Mouse (Mus musculus): ENCODE results near the gene Tgm4. TPM values are rescaled to one million over a fixed set of nuclear protein-coding genes. Genes with fewer than 3 reads are reported as not detected.

Tgm4 gene
- total RNA-seq, 2 experiments from 2014 or later, result 0.15 TPM; not detected in 1

DNA sequence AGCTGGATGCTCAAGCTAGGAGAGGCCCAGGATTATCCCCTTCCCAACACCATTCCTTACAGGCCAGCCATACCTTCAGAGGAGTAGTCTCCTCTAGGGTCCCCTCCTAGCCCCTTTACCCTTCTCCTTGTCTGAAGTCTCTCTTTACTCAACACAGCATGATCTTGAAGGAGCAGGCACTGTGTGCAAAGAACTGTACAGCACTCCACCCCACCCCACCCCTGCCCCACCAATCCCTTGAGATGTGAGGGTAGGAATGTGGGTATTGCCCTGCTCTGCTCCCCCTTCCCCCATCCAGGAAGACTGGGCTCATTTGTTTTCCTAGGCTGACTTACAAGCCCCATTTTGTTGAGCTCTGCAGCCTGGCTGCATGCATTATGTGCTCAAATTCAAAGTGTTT lies 69.8 kb downstream of the Tgm4 start:
- ATAC-seq (ENCODE audit: poor library complexity, severe bottlenecking), result no peak

GRCm38 (mm10) chr9:123107186-123107585 lies 72.7 kb downstream of the Tgm4 start:
- ATAC-seq (ENCODE audit: poor library complexity, severe bottlenecking), result peak; percentile 47; the same call in 1 of the 2 replicates

DNA sequence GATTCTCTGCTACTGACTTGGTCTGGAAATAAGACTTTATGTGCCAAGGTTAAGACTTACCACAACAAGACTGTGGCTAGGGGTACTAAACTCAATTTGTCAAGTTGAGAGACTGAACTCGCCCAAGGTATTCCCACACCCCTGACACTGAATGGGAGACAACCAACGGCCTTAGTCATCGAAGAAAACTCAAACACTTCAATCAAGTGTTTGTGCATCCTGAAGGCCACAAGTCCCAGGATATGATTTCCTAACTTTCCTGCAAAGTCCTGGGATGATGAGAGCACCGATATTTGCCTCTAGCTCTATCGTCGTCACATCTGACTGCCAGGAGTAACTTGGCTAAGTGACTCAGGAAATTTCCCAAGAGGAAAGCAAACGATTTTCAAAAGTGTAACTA lies 74.7 kb downstream of the Tgm4 start:
- ATAC-seq (ENCODE audit: poor library complexity, severe bottlenecking), result no peak

DNA sequence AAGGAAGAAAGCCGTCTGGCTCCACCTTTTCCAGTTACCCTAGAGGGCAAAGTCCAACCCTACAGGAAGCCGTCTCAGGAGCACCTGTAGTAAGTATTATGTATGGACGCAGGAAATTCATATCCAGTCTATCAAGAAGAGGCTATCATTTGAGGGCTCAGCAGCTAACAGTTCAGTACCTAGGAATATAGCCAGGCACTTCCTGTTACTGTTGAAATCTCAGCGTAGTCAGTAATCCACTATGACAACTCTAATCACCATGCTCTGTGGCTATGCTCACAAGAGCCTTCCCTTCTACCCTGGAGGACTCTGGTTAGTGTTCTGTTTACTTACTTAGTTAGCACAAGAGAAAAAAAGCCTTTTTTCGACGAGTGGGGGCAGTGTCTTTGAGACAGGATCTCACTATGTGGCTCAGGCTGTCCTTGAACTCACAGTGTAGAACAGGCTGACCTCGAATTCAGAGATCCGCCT lies 77.3 kb downstream of the Tgm4 start:
- no peak for ATAC-seq (ENCODE audit: poor library complexity, severe bottlenecking)

- peak; percentile 87 for ATAC-seq (ENCODE audit: poor library complexity, severe bottlenecking)
These were observed 78.4 kb downstream of the Tgm4 start, which contains the start of the genes Zdhhc3 and Exosc7 for GRCm38 (mm10) chr9:123112805-123113521. Gene Zdhhc3, minus strand, starts transcription at chr9:123113205. Gene Exosc7, plus strand, starts transcription at chr9:123113215.

DNA sequence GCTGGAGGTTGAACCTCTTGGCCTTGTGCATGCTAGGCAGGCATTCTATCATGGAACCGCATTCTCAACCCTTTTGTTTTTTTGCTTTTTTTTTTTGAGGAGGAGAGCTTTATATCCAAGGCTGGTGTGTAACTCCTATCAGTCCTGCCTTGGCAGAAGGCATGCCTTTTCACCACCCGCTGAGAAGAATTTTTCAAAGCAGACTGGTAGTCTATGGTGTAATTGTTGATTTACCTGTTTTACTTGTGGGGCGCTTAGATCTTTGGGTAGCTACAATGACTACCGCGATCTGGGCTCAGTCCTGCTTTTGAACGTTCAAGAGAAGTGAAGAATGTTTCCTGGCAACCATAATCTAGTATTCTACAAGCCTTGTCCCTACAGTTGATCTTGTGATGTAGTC lies 79.4 kb downstream of the Tgm4 start:
- ATAC-seq (ENCODE audit: poor library complexity, severe bottlenecking), result no peak

DNA sequence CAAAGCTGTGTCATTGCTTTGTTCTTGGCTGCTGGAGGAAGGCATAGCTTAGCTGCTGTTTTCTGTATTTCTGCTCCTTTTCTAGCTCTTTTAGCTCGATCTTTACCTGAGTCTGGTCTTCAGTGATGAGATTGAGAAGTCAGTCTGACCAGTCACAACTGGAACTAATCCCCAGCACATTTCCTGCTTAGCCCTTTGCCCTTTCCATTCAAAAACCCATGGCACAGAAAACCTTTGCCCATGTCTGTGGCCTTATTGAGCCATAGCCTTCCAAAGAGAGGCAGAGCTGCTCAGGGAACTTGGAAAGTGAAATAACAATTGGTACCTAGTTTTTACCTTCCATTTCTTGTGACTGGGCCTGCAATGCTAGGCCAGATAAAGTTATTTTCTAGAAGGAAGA lies 81.0 kb downstream of the Tgm4 start:
- ATAC-seq (ENCODE audit: poor library complexity, severe bottlenecking), result no peak

Other genes with a start within 250 kb of the Tgm4 start
- 2.3 and 4.6 TPM in 2 replicates for gene Tcaim, start 229.2 kb upstream of the Tgm4 start, total RNA-seq (2015)
- 4.3 and 6.5 TPM in 2 replicates for gene Tcaim, start 229.2 kb upstream of the Tgm4 start, total RNA-seq (2017)
- gene Gm35549, start 190.7 kb upstream of the Tgm4 start, total RNA-seq (2015), result not detected in 2 replicates
- gene Gm35549, start 190.7 kb upstream of the Tgm4 start, total RNA-seq (2017), result not detected in 2 replicates
- gene Zfp445, start 168.7 kb upstream of the Tgm4 start, total RNA-seq (2015), result 27.6 and 29.1 TPM in 2 replicates
- 50.0 and 59.3 TPM in 2 replicates for gene Zfp445, start 168.7 kb upstream of the Tgm4 start, total RNA-seq (2017)
- gene Zkscan7, start 149.0 kb upstream of the Tgm4 start, total RNA-seq (2015), result 0.25 and 0.34 TPM in 2 replicates
- gene Zkscan7, start 149.0 kb upstream of the Tgm4 start, total RNA-seq (2017), result 0.51 and 0.69 TPM in 2 replicates
- gene Zfp105, start 111.7 kb upstream of the Tgm4 start, total RNA-seq (2015), result 1.1 and 1.8 TPM in 2 replicates
- gene Zfp105, start 111.7 kb upstream of the Tgm4 start, total RNA-seq (2017), result 0.16 and 1.5 TPM in 2 replicates
- gene 1110059G10Rik, start 83.7 kb upstream of the Tgm4 start, total RNA-seq (2015), result 67.0 and 70.8 TPM in 2 replicates
- 39.0 and 45.4 TPM in 2 replicates for gene 1110059G10Rik, start 83.7 kb upstream of the Tgm4 start, total RNA-seq (2017)
- 122 and 123 TPM in 2 replicates for gene Kif15, start 83.7 kb upstream of the Tgm4 start, total RNA-seq (2015)
- 396 and 423 TPM in 2 replicates for gene Kif15, start 83.7 kb upstream of the Tgm4 start, total RNA-seq (2017)
- 6.4 and 7.9 TPM in 2 replicates for gene Tmem42, start 13.4 kb upstream of the Tgm4 start, total RNA-seq (2015)
- 2.1 and 2.2 TPM in 2 replicates for gene Tmem42, start 13.4 kb upstream of the Tgm4 start, total RNA-seq (2017)
- gene Zdhhc3, start 78.5 kb downstream of the Tgm4 start, total RNA-seq (2015), result 32.6 and 45.7 TPM in 2 replicates
- gene Zdhhc3, start 78.5 kb downstream of the Tgm4 start, total RNA-seq (2017), result 33.0 and 39.0 TPM in 2 replicates
- 38.2 and 44.3 TPM in 2 replicates for gene Exosc7, start 78.5 kb downstream of the Tgm4 start, total RNA-seq (2015)
- 39.0 and 40.2 TPM in 2 replicates for gene Exosc7, start 78.5 kb downstream of the Tgm4 start, total RNA-seq (2017)
- not detected in 2 replicates for gene Clec3b, start 116.2 kb downstream of the Tgm4 start, total RNA-seq (2015)
- gene Clec3b, start 116.2 kb downstream of the Tgm4 start, total RNA-seq (2017), result not detected in 2 replicates
- not detected in 2 replicates for gene Cdcp1, start 181.3 kb downstream of the Tgm4 start, total RNA-seq (2015)
- gene Cdcp1, start 181.3 kb downstream of the Tgm4 start, total RNA-seq (2017), result not detected in 2 replicates
- gene Tmem158, start 226.0 kb downstream of the Tgm4 start, total RNA-seq (2015), result 0.22 TPM in 1 of 2 replicates, not detected in the other
- not detected in 2 replicates for gene Tmem158, start 226.0 kb downstream of the Tgm4 start, total RNA-seq (2017)

Measured in megakaryocyte, adult 5-6 weeks (primary cell).